Comparison of ENCODE assay signal across 12 mouse cellular contexts in genomic region chr14:77034175-77034915, GRCm38 (mm10). TPM values are rescaled to one million over a fixed set of nuclear protein-coding genes. Genes with fewer than 3 reads are reported as not detected.
DNase-seq lines count a peak whose midpoint lies in the region; ATAC-seq and TF ChIP-seq lines count a peak whose summit lies in the region.
"Had no signal": no experiment of that assay in that cellular context is flagged by ENCODE, and none has a peak within 500 bp of the region (broad histone marks: within the 10 kb centered on the region; RNA-seq: fewer than 3 reads in every experiment).

No protein-coding gene starts in this region.

- H3K36me3 ChIP-seq in liver, embryonic 12.5 days: peaks cover 11% of the 10 kb centered on the region; the same call in 1 of the 2 replicates
- no peaks in the 10 kb centered on the region for H3K36me3 ChIP-seq in forebrain, embryonic 16.5 days (ENCODE audit: control insufficient read depth, insufficient read depth)
- H3K36me3 ChIP-seq: hindbrain, embryonic 12.5 days; neural tube, embryonic 13.5 days had no signal

- in situ Hi-C loops in Patski (cut with MboI; ENCODE audit: low pct_unique_long_range_greater_than_20kb): no loop called here

- H3K9ac ChIP-seq in liver, embryonic 12.5 days: no peak overlapping the region
- no peak overlapping the region for H3K9ac ChIP-seq in forebrain, embryonic 16.5 days (replicated peaks; ENCODE audit: low read depth, low read length)
- H3K9ac ChIP-seq: hindbrain, embryonic 12.5 days; kidney, embryonic 15.5 days; neural tube, embryonic 13.5 days had no signal

- H3K4me2 ChIP-seq in liver, embryonic 12.5 days: 0 out of 2 replicates have a peak overlapping the region, but pooled peaks have one; percentile 2
- no peak overlapping the region for H3K4me2 ChIP-seq in forebrain, embryonic 16.5 days (ENCODE audit: low read length)
- H3K4me2 ChIP-seq: hindbrain, embryonic 12.5 days; kidney, embryonic 15.5 days; neural tube, embryonic 13.5 days had no signal

- POLR2A ChIA-PET in Patski (lab: Charles Lee): interaction anchor here (0.6 kb wide), 2 partner anchors 501 to 804 kb away, joined by 3 read pairs; no protein-coding TSS in a partner anchor

- H3K9me3 ChIP-seq in liver, embryonic 12.5 days (replicated peaks): no peaks in the 10 kb centered on the region
- H3K9me3 ChIP-seq in forebrain, embryonic 16.5 days (ENCODE audit: control insufficient read depth, low read length): no peaks in the 10 kb centered on the region
- H3K9me3 ChIP-seq: hindbrain, embryonic 12.5 days; kidney, embryonic 15.5 days; neural tube, embryonic 13.5 days had no signal

- H3K4me1 ChIP-seq in liver, embryonic 12.5 days: peaks cover 21% of the 10 kb centered on the region
- H3K4me1 ChIP-seq in forebrain, embryonic 16.5 days (replicated peaks; ENCODE audit: control insufficient read depth, insufficient read depth, low read length): peaks cover 5% of the 10 kb centered on the region; the same call in 1 of the 2 replicates

- WGBS in liver, embryonic 12.5 days (ENCODE audit: insufficient replicate concordance): 60% methylated on average over 7 of the region's 7 CpGs
- 58% methylated on average over 7 of the region's 7 CpGs for WGBS in forebrain, embryonic 16.5 days

- no peak overlapping the region; the same call in 1 of the 2 replicates for H3K27ac ChIP-seq in liver, embryonic 12.5 days
- no peak overlapping the region for H3K27ac ChIP-seq in forebrain, embryonic 16.5 days (ENCODE audit: low read length)
- H3K27ac ChIP-seq: hindbrain, embryonic 12.5 days; kidney, embryonic 15.5 days; neural tube, embryonic 13.5 days had no signal

- peak; percentile 19 for DNase-seq in layer of hippocampus, adult 9-11 months
- DNase-seq in layer of hippocampus, adult 18-20 months (ENCODE audit: low spot score in 2 of 2): no peak
- peak; percentile 27 for DNase-seq in Patski (ENCODE audit: low read depth, low spot score)
- DNase-seq in right cerebral cortex, adult 2 months (ENCODE audit: low spot score in 2 of 2): no peak
- DNase-seq: gastrocnemius, postnatal 25 days; thymus, adult 2 months had no signal

- CTCF ChIA-PET in Patski (lab: Charles Lee): no interaction called here

- no peak for ATAC-seq in Patski
- ATAC-seq in liver, embryonic 12.5 days: peak; percentile 53; the same call in 1 of the 2 replicates
- peak; percentile 20; the same call in 1 of the 2 replicates for ATAC-seq in neutrophil, adult 5-6 weeks (ENCODE audit: extremely low read depth, insufficient number of reproducible peaks, low FRiP score, poor library complexity, severe bottlenecking)
- ATAC-seq in forebrain, embryonic 16.5 days: no peak

- no peaks in the 10 kb centered on the region for H3K27me3 ChIP-seq in Patski
- no peaks in the 10 kb centered on the region for H3K27me3 ChIP-seq in liver, embryonic 12.5 days (replicated peaks)
- H3K27me3 ChIP-seq in forebrain, embryonic 16.5 days (replicated peaks; ENCODE audit: control insufficient read depth, insufficient read depth, low read length): no peaks in the 10 kb centered on the region
- H3K27me3 ChIP-seq: kidney, embryonic 15.5 days; neural tube, embryonic 13.5 days had no signal

- TF ChIP-seq CTCF in Patski (IDR thresholded peaks at IDR 0.05): no peak

- H3K4me3 ChIP-seq in liver, embryonic 12.5 days: no peak overlapping the region
- no peak overlapping the region for H3K4me3 ChIP-seq in forebrain, embryonic 16.5 days (replicated peaks; ENCODE audit: low read length)
- H3K4me3 ChIP-seq: hindbrain, embryonic 12.5 days; kidney, embryonic 15.5 days; neural tube, embryonic 13.5 days had no signal

RNA-seq across cellular contexts. Expression of gene Ccdc122, which starts 2.2 kb away (rescaled TPM):
- 1 to 10 TPM; 1.5 to 2.0 TPM for total RNA-seq in layer of hippocampus, adult 18-20 months (2021)
- 11.7 TPM for polyA plus RNA-seq in Patski (2021)
- 1.9 and 2.2 TPM in 2 replicates for polyA plus RNA-seq in liver, embryonic 12.5 days (2016; fragmentation: Nextera tagmentation; extraction: Ambion mirVana)
- 0.70 and 3.2 TPM in 2 replicates for total RNA-seq in neutrophil, adult 5-6 weeks (2017)
- 0.53 and 0.54 TPM in 2 replicates for polyA plus RNA-seq in forebrain, embryonic 16.5 days (2015; fragmentation: Nextera tagmentation; extraction: Ambion mirVana)

RNA-seq across cellular contexts. Expression of gene Lacc1, which starts 2.4 kb away (rescaled TPM):
- total RNA-seq in layer of hippocampus, adult 18-20 months (2021): 1 to 10 TPM; 4.6 to 4.8 TPM
- 40.9 TPM for polyA plus RNA-seq in Patski (2021)
- 7.1 and 7.2 TPM in 2 replicates for polyA plus RNA-seq in liver, embryonic 12.5 days (2016; fragmentation: Nextera tagmentation; extraction: Ambion mirVana)
- 4.5 and 4.9 TPM in 2 replicates for total RNA-seq in neutrophil, adult 5-6 weeks (2017)
- polyA plus RNA-seq in forebrain, embryonic 16.5 days (2015; fragmentation: Nextera tagmentation; extraction: Ambion mirVana): 1.5 and 2.2 TPM in 2 replicates

Comparison
In these comparisons a context has a peak if more than half of its experiments do, and no peak if none do; other contexts are left out.
1. DNase-seq: peak in layer of hippocampus, adult 9-11 months (single experiment) and Patski (single experiment); none in layer of hippocampus, adult 18-20 months (0 of 2) and right cerebral cortex, adult 2 months (0 of 2).
2. ATAC-seq: peak in liver, embryonic 12.5 days (single experiment) and neutrophil, adult 5-6 weeks (single experiment); none in Patski (single experiment) and forebrain, embryonic 16.5 days (single experiment).